Mouse (Mus musculus) spleen, adult 2 months (tissue): Measurements from ENCODE around the gene Med16.

ENCODE experiments used
- CTCF ChIP-seq: fragments of 200-500 bp; IDR thresholded peaks from 2 replicates; pipeline ENCODE4 v1.5.1; 2011; ENCODE audit warnings: mild to moderate bottlenecking, inconsistent platforms; ENCODE audit not compliant: insufficient read depth, insufficient read length, insufficient replicate concordance; ENCODE audit errors: extremely low read depth
- POLR2A ChIP-seq: fragments of 200-500 bp; IDR thresholded peaks from 2 replicates; pipeline ENCODE4 v1.6.1; 2011; ENCODE audit warnings: low read depth, low read length, inconsistent platforms

DNA sequence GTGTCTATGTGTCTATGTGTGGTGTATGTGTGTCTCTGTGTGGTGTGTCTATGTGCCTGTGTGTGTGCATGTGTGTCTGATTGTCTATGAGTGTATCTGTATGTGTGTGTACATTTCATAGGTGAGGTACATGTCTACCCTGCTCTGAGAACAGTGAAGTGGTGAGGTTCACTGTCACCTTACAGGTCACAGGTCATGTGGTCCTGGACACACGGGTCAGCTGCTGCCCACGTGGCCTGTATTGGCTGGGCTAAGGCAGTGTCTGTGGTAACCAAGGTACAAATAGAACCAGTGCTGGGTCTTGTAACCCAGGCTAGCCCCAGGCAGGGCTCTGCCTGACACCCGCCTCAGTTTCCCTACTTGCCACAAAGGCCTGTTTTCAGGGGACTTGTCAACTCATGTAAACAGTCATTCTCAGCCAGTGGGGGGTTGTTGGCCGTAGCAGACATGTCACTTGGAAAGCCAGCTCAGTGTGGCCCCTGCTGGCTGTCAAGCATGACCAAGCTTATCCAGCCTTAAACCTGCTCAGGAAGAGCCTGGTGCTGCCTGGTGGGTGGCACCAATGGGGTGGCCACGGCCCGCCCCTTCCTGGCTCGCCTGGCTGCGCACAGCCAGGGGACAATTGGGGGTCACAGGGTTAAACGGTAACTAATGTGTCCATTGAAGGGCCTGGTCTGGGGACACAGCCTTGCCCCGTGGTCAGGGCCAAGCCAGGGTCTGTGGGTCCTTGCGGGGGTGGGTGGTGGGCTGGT lies 29.2 kb upstream of the Med16 start:
- TF ChIP-seq CTCF: no peak
- TF ChIP-seq POLR2A: no peak
